Comparison of ENCODE assay signal across 13 mouse cellular contexts in the genomic region with DNA sequence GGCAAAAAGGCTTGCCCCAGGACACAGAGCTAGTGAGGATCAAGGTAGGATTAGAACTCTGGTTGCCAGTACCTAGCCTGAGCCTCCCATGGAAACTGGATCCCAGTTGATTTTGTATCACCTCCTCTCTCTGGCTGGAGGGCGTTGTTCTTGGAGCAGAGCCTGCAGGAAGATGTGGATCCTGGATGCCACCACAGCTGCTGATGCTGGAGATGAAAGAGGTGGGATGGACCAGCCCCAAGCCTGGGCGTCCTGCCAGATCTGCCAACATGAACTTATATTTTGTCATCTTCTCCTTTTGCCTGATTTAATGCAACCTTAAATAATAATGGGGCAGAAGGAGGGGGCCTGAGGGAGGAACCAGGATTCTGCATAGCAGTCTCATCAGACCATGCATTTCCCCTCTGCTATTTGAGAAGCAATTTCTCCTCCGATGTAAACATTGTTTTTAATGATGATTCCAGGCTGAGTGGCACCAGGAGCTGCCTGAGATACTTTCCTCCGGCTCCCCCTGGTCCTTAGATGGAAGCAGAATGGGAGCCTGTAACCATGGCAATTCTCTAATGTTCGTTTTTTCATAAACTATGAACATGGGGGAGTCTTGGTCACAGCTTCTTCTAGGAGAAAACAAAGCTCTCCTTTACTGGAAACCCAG.
DNase-seq lines count a peak whose midpoint lies in the region; ATAC-seq lines count a peak whose summit lies in the region.
"Had no signal": no experiment of that assay in that cellular context is flagged by ENCODE, and none has a peak within 500 bp of the region (broad histone marks: within the 10 kb centered on the region; RNA-seq: fewer than 3 reads in every experiment).

No protein-coding gene starts in this region.

- no peaks in the 10 kb centered on the region; the same call in 1 of the 2 replicates for H3K9me3 ChIP-seq in hindbrain, embryonic 16.5 days (ENCODE audit: control insufficient read depth, low read length)
- H3K9me3 ChIP-seq in hindbrain, embryonic 10.5 days, result 0 out of 2 replicates have a peak, but pooled peaks cover 3% of the 10 kb centered on the region
- H3K9me3 ChIP-seq in forebrain, embryonic 16.5 days (ENCODE audit: control insufficient read depth, low read length), result peaks cover 3% of the 10 kb centered on the region; the same call in 1 of the 2 replicates
- H3K9me3 ChIP-seq: embryonic facial prominence, embryonic 13.5 days; limb, embryonic 15.5 days had no signal

- no peak overlapping the region for H3K27ac ChIP-seq in hindbrain, embryonic 16.5 days (ENCODE audit: low read depth, low read length)
- H3K27ac ChIP-seq in hindbrain, embryonic 10.5 days, result no peak overlapping the region
- peak overlapping the region; percentile 35; the same call in 1 of the 2 replicates for H3K27ac ChIP-seq in forebrain, embryonic 16.5 days (ENCODE audit: low read length)
- H3K27ac ChIP-seq: embryonic facial prominence, embryonic 13.5 days; limb, embryonic 15.5 days; stomach, postnatal 0 days had no signal

- DNase-seq in hindbrain, embryonic 10.5 days (ENCODE audit: low spot score), result no peak
- peak; percentile 24 to 49 for DNase-seq in layer of hippocampus, postnatal 10 days (ENCODE audit: low spot score in 2 of 2)
- DNase-seq in right cerebral cortex, adult 18-20 months, result peak; percentile 85
- no peak for DNase-seq in adrenal gland, postnatal 14 days
- no peak for DNase-seq in B cell, adult 2 months
- DNase-seq in thymus, postnatal 14 days, result no peak
- DNase-seq: kidney, adult 2 months; lung, postnatal 4 days had no signal

- no peaks in the 10 kb centered on the region for H3K36me3 ChIP-seq in hindbrain, embryonic 16.5 days (ENCODE audit: control insufficient read depth, insufficient read depth, low read length)
- no peaks in the 10 kb centered on the region for H3K36me3 ChIP-seq in hindbrain, embryonic 10.5 days
- no peaks in the 10 kb centered on the region for H3K36me3 ChIP-seq in forebrain, embryonic 16.5 days (ENCODE audit: control insufficient read depth, insufficient read depth)
- H3K36me3 ChIP-seq: embryonic facial prominence, embryonic 13.5 days; limb, embryonic 15.5 days had no signal

- ATAC-seq in hindbrain, embryonic 16.5 days, result peak; percentile 64
- ATAC-seq in forebrain, embryonic 16.5 days, result peak; percentile 74

- H3K9ac ChIP-seq in hindbrain, embryonic 16.5 days (ENCODE audit: low read depth, low read length), result no peak overlapping the region
- no peak overlapping the region for H3K9ac ChIP-seq in forebrain, embryonic 16.5 days (replicated peaks; ENCODE audit: low read depth, low read length)
- H3K9ac ChIP-seq: embryonic facial prominence, embryonic 13.5 days; limb, embryonic 15.5 days had no signal

- H3K4me1 ChIP-seq in hindbrain, embryonic 16.5 days (ENCODE audit: control insufficient read depth, insufficient read depth, low read depth, low read length), result peaks cover 7% of the 10 kb centered on the region
- no peaks in the 10 kb centered on the region for H3K4me1 ChIP-seq in hindbrain, embryonic 10.5 days (replicated peaks)
- peaks cover 11% of the 10 kb centered on the region for H3K4me1 ChIP-seq in forebrain, embryonic 16.5 days (replicated peaks; ENCODE audit: control insufficient read depth, insufficient read depth, low read length)
- H3K4me1 ChIP-seq: limb, embryonic 15.5 days had no signal

- no peaks in the 10 kb centered on the region for H3K27me3 ChIP-seq in hindbrain, embryonic 16.5 days (replicated peaks; ENCODE audit: control insufficient read depth, insufficient read depth, low read length)
- no peaks in the 10 kb centered on the region for H3K27me3 ChIP-seq in hindbrain, embryonic 10.5 days (ENCODE audit: insufficient read depth, poor library complexity, severe bottlenecking)
- H3K27me3 ChIP-seq in forebrain, embryonic 16.5 days (replicated peaks; ENCODE audit: control insufficient read depth, insufficient read depth, low read length), result no peaks in the 10 kb centered on the region
- H3K27me3 ChIP-seq: embryonic facial prominence, embryonic 13.5 days; limb, embryonic 15.5 days had no signal

- 45% methylated on average over 5 of the region's 5 CpGs for WGBS in hindbrain, embryonic 16.5 days
- 77% methylated on average over 5 of the region's 5 CpGs for WGBS in hindbrain, embryonic 10.5 days
- 35% methylated on average over 5 of the region's 5 CpGs for WGBS in forebrain, embryonic 16.5 days

- H3K4me3 ChIP-seq in hindbrain, embryonic 16.5 days (ENCODE audit: low read length), result no peak overlapping the region
- H3K4me3 ChIP-seq in hindbrain, embryonic 10.5 days, result no peak overlapping the region
- no peak overlapping the region for H3K4me3 ChIP-seq in forebrain, embryonic 16.5 days (replicated peaks; ENCODE audit: low read length)
- H3K4me3 ChIP-seq: embryonic facial prominence, embryonic 13.5 days; limb, embryonic 15.5 days had no signal

- no peak overlapping the region for H3K4me2 ChIP-seq in hindbrain, embryonic 16.5 days (ENCODE audit: low read length)
- H3K4me2 ChIP-seq in forebrain, embryonic 16.5 days (ENCODE audit: low read length), result no peak overlapping the region
- H3K4me2 ChIP-seq: embryonic facial prominence, embryonic 13.5 days; limb, embryonic 15.5 days had no signal

Comparison
In these comparisons a context has a peak if more than half of its experiments do, and no peak if none do; other contexts are left out.
1. DNase-seq: peak in layer of hippocampus, postnatal 10 days (2 of 2) and right cerebral cortex, adult 18-20 months (single experiment); none in hindbrain, embryonic 10.5 days (single experiment), adrenal gland, postnatal 14 days (single experiment), B cell, adult 2 months (0 of 2) and thymus, postnatal 14 days (single experiment).